Mouse (Mus musculus) CH12.LX (cell line): Measurements from ENCODE around the gene Bicd2.

Experiments
- CTCF ChIP-seq, 2 experiments: IDR thresholded peaks in 1 of 2; conservative IDR thresholded peaks in 1 of 2; 2 replicates each; pipeline ENCODE4 v1.5.1; 2011 to 2012; ENCODE audit warnings: low read depth in 2 of 2, low read length in 2 of 2, improper control_type of control experiment in 1 of 2, inconsistent platforms in 1 of 2, mild to moderate bottlenecking in 1 of 2, moderate library complexity in 1 of 2
- EP300 ChIP-seq: IDR thresholded peaks from 2 replicates; pipeline ENCODE4 v1.6.1; 2011; ENCODE audit warnings: low read length, improper control_type of control experiment
- GABPA ChIP-seq: IDR thresholded peaks from 2 replicates; pipeline ENCODE4 v1.6.1; 2012; ENCODE audit warnings: low read depth, low read length, improper control_type of control experiment, inconsistent platforms; ENCODE audit not compliant: insufficient replicate concordance
- MYC ChIP-seq: IDR thresholded peaks from 2 replicates; pipeline ENCODE4 v1.6.1; 2011; ENCODE audit warnings: low read depth, mild to moderate bottlenecking, improper control_type of control experiment, low read length
- NRF1 ChIP-seq: IDR thresholded peaks from 2 replicates; pipeline ENCODE4 v1.6.1; 2014; ENCODE audit warnings: low read depth, mild to moderate bottlenecking, inconsistent platforms, low read length, improper control_type of control experiment, moderate library complexity
- POLR2A ChIP-seq: IDR thresholded peaks from 2 replicates; pipeline ENCODE4 v1.6.1; 2011; ENCODE audit warnings: low read depth, mild to moderate bottlenecking, improper control_type of control experiment, low read length
- POLR2AphosphoS2 ChIP-seq: IDR thresholded peaks from 2 replicates; pipeline ENCODE4 v1.6.1; 2011; ENCODE audit warnings: low read depth, low read length, improper control_type of control experiment

DNA sequence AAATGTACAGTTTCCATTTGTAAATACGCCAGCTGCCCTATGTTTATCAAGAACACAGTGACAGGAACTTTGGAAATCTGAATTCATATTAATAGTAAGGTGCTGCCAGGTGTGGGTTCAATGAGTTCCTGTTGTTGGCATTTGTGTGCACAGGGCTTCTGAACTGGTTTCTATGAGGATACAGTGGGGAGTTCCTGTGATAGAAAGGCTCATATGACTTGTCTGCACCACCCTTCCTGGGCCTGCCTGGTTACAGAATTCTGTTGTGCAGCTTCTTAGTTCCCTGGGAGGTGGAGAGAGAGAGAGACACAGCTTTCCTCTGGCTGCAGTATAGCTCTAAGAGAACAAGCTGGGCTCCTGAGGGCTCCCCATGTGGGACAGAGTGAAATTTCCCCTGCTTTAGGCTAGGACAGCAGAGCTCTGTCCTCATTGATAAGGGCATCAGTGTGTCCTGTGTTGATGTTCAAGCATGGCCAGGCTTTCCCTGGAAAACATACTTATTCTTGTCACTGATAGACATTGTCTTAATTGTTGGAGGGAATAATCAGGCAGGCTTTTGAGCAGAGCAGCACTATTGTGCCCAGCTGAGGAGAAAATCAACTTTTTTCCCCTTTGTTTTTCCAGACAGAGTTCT is 86.8 kb downstream of the Bicd2 start:
- TF ChIP-seq NRF1 (no peak), POLR2A (no peak), EP300 (no peak), GABPA (no peak), MYC (no peak), CTCF (conservative IDR thresholded peaks at IDR 0.05 in 1 of 2, IDR thresholded peaks at IDR 0.05 in 1 of 2; ENCODE audit: low read depth in 2 of 2, low read length in 2 of 2) (no peak), POLR2AphosphoS2 (no peak)
